Mouse (Mus musculus): ENCODE measurements around the gene Olfr702.

Olfr702 gene

GRCm38 (mm10) chr7:106833793-106834192 is at the start of gene Olfr702:
TSS of gene Olfr702 (minus strand) at chr7:106833893.
- no peak for DNase-seq

- DNase-seq: no peak
Measured at GRCm38 (mm10) chr7:106876791-106877190, 43.1 kb upstream of the Olfr702 start, which contains the start of gene Olfr705. TSS of gene Olfr705 (minus strand) at chr7:106876891.

GRCm38 (mm10) chr7:106862885-106863284 is 29.2 kb upstream of the Olfr702 start, which contains the start of gene Olfr704:
TSS of gene Olfr704 (plus strand) at chr7:106863185.
- no peak for DNase-seq

GRCm38 (mm10) chr7:106843060-106843459 is 9.4 kb upstream of the Olfr702 start, which contains the start of gene Olfr703:
TSS of gene Olfr703 (plus strand) at chr7:106843360.
- DNase-seq: no peak

GRCm38 (mm10) chr7:106818414-106818813 is 15.3 kb downstream of the Olfr702 start:
- DNase-seq: no peak

- DNase-seq: peak; percentile 1 to 13
Measured at GRCm38 (mm10) chr7:106815775-106816174, 17.9 kb downstream of the Olfr702 start.

GRCm38 (mm10) chr7:106813829-106814228 is 19.9 kb downstream of the Olfr702 start, which contains the start of gene Olfr701:
TSS of gene Olfr701 (plus strand) at chr7:106814129.
- DNase-seq: no peak

- DNase-seq: no peak
Measured at GRCm38 (mm10) chr7:106808734-106809133, 25.0 kb downstream of the Olfr702 start, which contains the start of gene Olfr700. TSS of gene Olfr700 (minus strand) at chr7:106808834.

GRCm38 (mm10) chr7:106793098-106793497 is 40.6 kb downstream of the Olfr702 start, which contains the start of gene Olfr699:
TSS of gene Olfr699 (minus strand) at chr7:106793198.
- no peak for DNase-seq

- no peak for DNase-seq
Measured at GRCm38 (mm10) chr7:106788330-106788729, 45.4 kb downstream of the Olfr702 start.

Data from kidney, postnatal 36 days (tissue).